Mouse (Mus musculus) liver, adult 2 months (tissue): Measurements from ENCODE around the gene Cacng6. TPM values are rescaled to one million over a fixed set of nuclear protein-coding genes. Genes with fewer than 3 reads are reported as not detected.

ENCODE experiments used
- DNase-seq: peaks from one replicate; pipeline ENCODE4 v3.0.0-alpha.2; 2011; ENCODE audit warnings: low read depth, low spot score; ENCODE audit errors: extremely low read depth
- H3K27ac ChIP-seq: fragments of 200-500 bp; replicated peaks from 2 replicates; pipeline ENCODE4 v1.5.1; 2012; ENCODE audit warnings: low read depth, mild to moderate bottlenecking, control low read depth, inconsistent platforms, low read length; ENCODE audit not compliant: insufficient read depth
- H3K27me3 ChIP-seq: fragments of 200-500 bp; 2 replicates; pipeline ENCODE4 v1.6.1; 2012; ENCODE audit warnings: mild to moderate bottlenecking, moderate library complexity, low read length, inconsistent platforms; ENCODE audit not compliant: control insufficient read depth, insufficient read depth
- H3K36me3 ChIP-seq: fragments of 200-500 bp; 2 replicates; pipeline ENCODE4 v1.6.1; 2012; ENCODE audit warnings: low read length, inconsistent platforms; ENCODE audit not compliant: control insufficient read depth, insufficient read depth
- H3K4me1 ChIP-seq: fragments of 200-500 bp; 2 replicates; pipeline ENCODE4 v1.6.1; 2011; ENCODE audit warnings: low read length; ENCODE audit not compliant: control insufficient read depth, insufficient read depth
- H3K4me3 ChIP-seq: fragments of 200-500 bp; 2 replicates; pipeline ENCODE4 v1.5.1; 2011; ENCODE audit warnings: low read depth, mild to moderate bottlenecking, control low read depth, low read length, moderate library complexity; ENCODE audit not compliant: insufficient read depth
- H3K79me2 ChIP-seq: fragments of 200-500 bp; 2 replicates; pipeline ENCODE4 v1.6.1; 2012; ENCODE audit warnings: inconsistent platforms, mild to moderate bottlenecking, low read length, moderate library complexity; ENCODE audit not compliant: control insufficient read depth, insufficient read depth
- H3K9ac ChIP-seq: fragments of 200-500 bp; 2 replicates; pipeline ENCODE4 v1.6.1; 2012; ENCODE audit warnings: low read depth, mild to moderate bottlenecking, control low read depth, inconsistent platforms, low read length
- CTCF ChIP-seq: fragments of 200-500 bp; IDR thresholded peaks from 2 replicates; pipeline ENCODE4 v1.5.1; 2011; ENCODE audit warnings: low read depth, low read length, control low read depth
- POLR2A ChIP-seq: fragments of 200-500 bp; IDR thresholded peaks from 2 replicates; pipeline ENCODE4 v1.6.1; 2011; ENCODE audit warnings: low read length, control low read depth; ENCODE audit not compliant: insufficient read depth; ENCODE audit errors: extremely low read depth
- WGBS: fragments of 180-500 bp; shearing (Covaris S2); methylation state at CpG from one replicate; pipeline ENCODE4 v1.1.7; 2018; 5-methylcytosine and 5-hydroxymethylcytosine counted together
- polyA plus RNA-seq: library from polyadenylated mRNA; depleted of rRNA; stranded (reverse); fragments of >200 nt; gene quantifications from 2 replicates; pipeline ENCODE4 v1.2.3, GENCODE M21; 2012
- total RNA-seq: library from RNA; depleted of rRNA; stranded (reverse); fragments of >200 nt; gene quantifications from 2 replicates; pipeline ENCODE4 v1.2.3, GENCODE M21; 2014

Cacng6 gene
- total and polyA plus RNA-seq, 2 experiments, result 0.18 TPM; not detected in 1

GRCm38 (mm10) chr7:3388885-3389284 is 35.1 kb upstream of the Cacng6 start:
- Histone ChIP-seq H3K27ac (no peak overlapping the region), H3K36me3 (no peaks in the 10 kb centered on the region), H3K4me3 (no peak overlapping the region), H3K4me1 (no peaks in the 10 kb centered on the region), H3K9ac (no peak overlapping the region), H3K27me3 (no peaks in the 10 kb centered on the region; the same call in 1 of the 2 replicates), H3K79me2 (no peaks in the 10 kb centered on the region)
- DNase-seq, result no peak
- no peak for TF ChIP-seq CTCF
- no peak for TF ChIP-seq POLR2A
- WGBS, result 46% methylated on average over 6 of the region's 6 CpGs

- H3K36me3 ChIP-seq, result no peaks in the 10 kb centered on the region
Measured at GRCm38 (mm10) chr7:3389444-3390412, 34.3 kb upstream of the Cacng6 start.

GRCm38 (mm10) chr7:3390413-3391080 is 33.4 kb upstream of the Cacng6 start, which contains the start of gene Cacng8:
TSS of gene Cacng8 (plus strand) at chr7:3390683.
- 4% methylated on average over 7 of the region's 7 CpGs for WGBS
- no peaks in the 10 kb centered on the region for H3K79me2 ChIP-seq
- no peak within 1 kb of the TSS for H3K27ac ChIP-seq
- H3K4me1 ChIP-seq, result no peaks in the 10 kb centered on the region
- no peak for TF ChIP-seq POLR2A
- TF ChIP-seq CTCF, result no peak
- H3K36me3 ChIP-seq, result no peaks in the 10 kb centered on the region
- DNase-seq, result no peak
- H3K4me3 ChIP-seq, result no peak within 1 kb of the TSS
- H3K9ac ChIP-seq, result no peak within 1 kb of the TSS
- no peaks in the 10 kb centered on the region; the same call in 1 of the 2 replicates for H3K27me3 ChIP-seq

More at GRCm38 (mm10) chr7:3389444-3390412, 34.3 kb upstream of the Cacng6 start:
- Histone ChIP-seq H3K4me3 (no peak overlapping the region), H3K79me2 (no peaks in the 10 kb centered on the region), H3K27ac (no peak overlapping the region), H3K9ac (no peak overlapping the region), H3K4me1 (no peaks in the 10 kb centered on the region), H3K27me3 (no peaks in the 10 kb centered on the region; the same call in 1 of the 2 replicates)
- TF ChIP-seq CTCF, result no peak
- no peak for TF ChIP-seq POLR2A
- no peak for DNase-seq
- 3% methylated on average over 17 of the region's 17 CpGs for WGBS

- Histone ChIP-seq H3K27me3 (no peaks in the 10 kb centered on the region; the same call in 1 of the 2 replicates), H3K4me1 (no peaks in the 10 kb centered on the region), H3K4me3 (no peak overlapping the region), H3K36me3 (no peaks in the 10 kb centered on the region), H3K27ac (no peak overlapping the region), H3K9ac (no peak overlapping the region), H3K79me2 (no peaks in the 10 kb centered on the region)
- no peak for TF ChIP-seq CTCF
- no peak for TF ChIP-seq POLR2A
- 10% methylated on average over 12 of the region's 12 CpGs for WGBS
- DNase-seq, result no peak
Measured at GRCm38 (mm10) chr7:3391081-3391451, 32.9 kb upstream of the Cacng6 start.

- no peak overlapping the region for H3K4me3 ChIP-seq
- no peaks in the 10 kb centered on the region for H3K36me3 ChIP-seq
- H3K79me2 ChIP-seq, result no peaks in the 10 kb centered on the region
- no peak overlapping the region for H3K27ac ChIP-seq
- H3K4me1 ChIP-seq, result no peaks in the 10 kb centered on the region
- TF ChIP-seq POLR2A, result no peak
- TF ChIP-seq CTCF, result no peak
- 32% methylated on average over 4 of the region's 4 CpGs for WGBS
- H3K27me3 ChIP-seq, result no peaks in the 10 kb centered on the region; the same call in 1 of the 2 replicates
- no peak overlapping the region for H3K9ac ChIP-seq
- no peak for DNase-seq
Measured at GRCm38 (mm10) chr7:3391809-3392208, 32.2 kb upstream of the Cacng6 start.
